Mouse (Mus musculus): ENCODE measurements at regions not wholly inside any gene's neighbourhood (a gene's known extent, or its start where the extent isn't known, plus 50 kb on each side); places are given as distances from the start of the nearest gene placed in this dataset.

GRCm38 (mm10) chr8:43956500-43956899 is 246.7 kb upstream of the Adam34 start:
- DNase-seq (ENCODE audit: low read depth, low spot score): no peak

- peak; percentile 36 for DNase-seq (ENCODE audit: low read depth, low spot score)
Observed at GRCm38 (mm10) chr8:43949224-43950021, 239.6 kb upstream of the Adam34 start.

- peak; percentile 27 for DNase-seq (ENCODE audit: low read depth, low spot score)
Observed at GRCm38 (mm10) chr8:43948807-43949206, 239.0 kb upstream of the Adam34 start.

GRCm38 (mm10) chr8:43931727-43932126 is 221.9 kb upstream of the Adam34 start:
- DNase-seq (ENCODE audit: low read depth, low spot score): peak; percentile 5

- DNase-seq (ENCODE audit: low read depth, low spot score): no peak
Observed at GRCm38 (mm10) chr8:43922982-43923381, 213.1 kb upstream of the Adam34 start.

GRCm38 (mm10) chr8:43921263-43921662 is 211.4 kb upstream of the Adam34 start:
- no peak for DNase-seq (ENCODE audit: low read depth, low spot score)

- no peak for DNase-seq (ENCODE audit: low read depth, low spot score)
Observed at GRCm38 (mm10) chr8:43906119-43906518, 196.3 kb upstream of the Adam34 start.

- no peak for DNase-seq (ENCODE audit: low read depth, low spot score)
Observed at GRCm38 (mm10) chr8:43895171-43895570, 185.3 kb upstream of the Adam34 start.

GRCm38 (mm10) chr8:43853820-43854590 is 144.2 kb upstream of the Adam34 start:
- DNase-seq (ENCODE audit: low read depth, low spot score): no peak
